ENCODE assay signal across 34 mouse cellular contexts in the genomic region with DNA sequence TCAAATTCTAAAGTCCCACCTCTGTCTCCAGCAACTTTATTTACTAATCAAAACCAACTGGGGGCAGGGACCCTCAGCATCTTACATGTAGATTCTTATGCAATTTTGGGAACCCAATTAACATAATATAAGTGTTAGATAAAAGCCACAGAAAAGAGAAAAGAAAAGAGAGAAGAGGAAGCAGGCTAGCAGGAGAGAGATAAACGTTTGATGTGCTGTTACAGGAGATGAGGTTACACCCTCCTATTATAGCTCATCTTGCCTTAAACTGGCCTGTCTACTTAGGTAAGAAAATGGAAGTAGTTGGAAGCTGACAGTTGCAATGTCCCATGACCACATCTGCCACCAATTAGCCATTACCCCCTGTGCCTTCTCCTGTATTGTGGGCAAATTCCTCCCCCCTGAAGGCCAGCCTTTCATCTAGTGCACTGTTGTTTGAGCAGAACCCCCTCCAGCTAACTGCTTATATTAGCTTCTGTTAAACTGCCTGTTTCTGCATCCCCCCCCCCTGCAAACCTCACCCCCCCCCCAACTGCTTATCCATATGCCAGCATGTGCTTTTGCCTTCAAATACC. TPM values are rescaled to one million over a fixed set of nuclear protein-coding genes. Genes with fewer than 3 reads are reported as not detected.
DNase-seq lines count a peak whose midpoint lies in the region; ATAC-seq and TF ChIP-seq lines count a peak whose summit lies in the region.
"Had no signal": no experiment of that assay in that cellular context is flagged by ENCODE, and none has a peak within 500 bp of the region (broad histone marks: within the 10 kb centered on the region; RNA-seq: fewer than 3 reads in every experiment).

No protein-coding gene starts in this region.

- no peak overlapping the region for H3K4me2 ChIP-seq in forebrain, embryonic 11.5 days (ENCODE audit: low read depth, low read length, severe bottlenecking)
- H3K4me2 ChIP-seq in embryonic facial prominence, embryonic 11.5 days (ENCODE audit: low read depth, low read length) = no peak overlapping the region
- H3K4me2 ChIP-seq: embryonic facial prominence, embryonic 15.5 days; heart, embryonic 11.5 days; hindbrain, embryonic 14.5 days; lung, embryonic 14.5 days; midbrain, embryonic 12.5 days; neural tube, embryonic 15.5 days had no signal

- TF ChIP-seq POLR2A in thymus, adult 2 months (IDR thresholded peaks at IDR 0.05; ENCODE audit: control insufficient read depth, extremely low read depth, insufficient read depth, low read length, poor library complexity) = no peak

- intact Hi-C loops in left cerebral cortex, postnatal 25 days (cut with DNase I) = no loop called here

- no peak for ATAC-seq in forebrain, embryonic 11.5 days (replicated peaks; ENCODE audit: low FRiP score)
- ATAC-seq in embryonic facial prominence, embryonic 11.5 days (replicated peaks; ENCODE audit: insufficient number of reproducible peaks, low FRiP score, low TSS enrichment, low read depth) = no peak
- ATAC-seq in megakaryocyte progenitor cell, adult 5-6 weeks (replicated peaks; ENCODE audit: poor library complexity) = 0 out of 2 replicates have a peak, but pooled peaks have one; percentile 14
- ATAC-seq: forebrain, embryonic 14.5 days had no signal

- no peaks in the 10 kb centered on the region for H3K9me3 ChIP-seq in forebrain, embryonic 10.5 days
- no peaks in the 10 kb centered on the region for H3K9me3 ChIP-seq in forebrain, embryonic 11.5 days (ENCODE audit: control insufficient read depth, low read length)
- H3K9me3 ChIP-seq in embryonic facial prominence, embryonic 11.5 days (replicated peaks; ENCODE audit: control insufficient read depth, low read length) = no peaks in the 10 kb centered on the region
- H3K9me3 ChIP-seq: embryonic facial prominence, embryonic 15.5 days; G1E; midbrain, embryonic 12.5 days; neural tube, embryonic 15.5 days had no signal

- H3K4me1 ChIP-seq in forebrain, embryonic 10.5 days = peaks cover 5% of the 10 kb centered on the region
- no peaks in the 10 kb centered on the region for H3K4me1 ChIP-seq in forebrain, embryonic 11.5 days (replicated peaks; ENCODE audit: control insufficient read depth, insufficient read depth, low read length)
- H3K4me1 ChIP-seq in embryonic facial prominence, embryonic 11.5 days (ENCODE audit: control insufficient read depth, insufficient read depth, low read length) = no peaks in the 10 kb centered on the region
- H3K4me1 ChIP-seq in thymus, adult 2 months (replicated peaks; ENCODE audit: control insufficient read depth, insufficient read depth, low read length) = no peaks in the 10 kb centered on the region
- H3K4me1 ChIP-seq: embryonic facial prominence, embryonic 15.5 days; midbrain, embryonic 12.5 days; neural tube, embryonic 15.5 days had no signal

- H3K27me3 ChIP-seq in forebrain, embryonic 10.5 days (ENCODE audit: poor library complexity, severe bottlenecking) = no peaks in the 10 kb centered on the region
- no peaks in the 10 kb centered on the region for H3K27me3 ChIP-seq in forebrain, embryonic 11.5 days (ENCODE audit: control insufficient read depth, insufficient read depth, low read length)
- H3K27me3 ChIP-seq in embryonic facial prominence, embryonic 11.5 days (ENCODE audit: control insufficient read depth, insufficient read depth, low read length) = no peaks in the 10 kb centered on the region
- H3K27me3 ChIP-seq in thymus, adult 2 months (ENCODE audit: control insufficient read depth, insufficient read depth, low read length) = no peaks in the 10 kb centered on the region
- H3K27me3 ChIP-seq: embryonic facial prominence, embryonic 15.5 days; midbrain, embryonic 12.5 days; neural tube, embryonic 15.5 days had no signal

- WGBS in forebrain, embryonic 10.5 days = 47% methylated on average over 1 of the region's 1 CpGs
- 30% methylated on average over 1 of the region's 1 CpGs for WGBS in forebrain, embryonic 11.5 days
- WGBS in embryonic facial prominence, embryonic 11.5 days = 9% methylated on average over 1 of the region's 1 CpGs
- 3% methylated on average over 1 of the region's 1 CpGs for WGBS in thymus, adult 2 months

- no peak overlapping the region for H3K9ac ChIP-seq in forebrain, embryonic 11.5 days (ENCODE audit: low read length)
- H3K9ac ChIP-seq in embryonic facial prominence, embryonic 11.5 days (replicated peaks; ENCODE audit: low read length) = no peak overlapping the region
- H3K9ac ChIP-seq: embryonic facial prominence, embryonic 15.5 days; hindbrain, embryonic 14.5 days; liver, embryonic 14.5 days; lung, embryonic 14.5 days; midbrain, embryonic 12.5 days; neural tube, embryonic 15.5 days had no signal

- TF ChIP-seq CTCF in thymus, adult 2 months (IDR thresholded peaks at IDR 0.05; ENCODE audit: borderline replicate concordance, control insufficient read depth, extremely low read depth, insufficient read depth, low read length, poor library complexity) = no peak

- H3K36me3 ChIP-seq in forebrain, embryonic 10.5 days (replicated peaks) = no peaks in the 10 kb centered on the region
- H3K36me3 ChIP-seq in forebrain, embryonic 11.5 days (ENCODE audit: control insufficient read depth, insufficient read depth, low read length) = no peaks in the 10 kb centered on the region
- no peaks in the 10 kb centered on the region for H3K36me3 ChIP-seq in embryonic facial prominence, embryonic 11.5 days (replicated peaks; ENCODE audit: control insufficient read depth, insufficient read depth, low read depth, low read length)
- H3K36me3 ChIP-seq in thymus, adult 2 months (ENCODE audit: control insufficient read depth, insufficient read depth, low read length) = no peaks in the 10 kb centered on the region
- H3K36me3 ChIP-seq: embryonic facial prominence, embryonic 15.5 days; G1E; midbrain, embryonic 12.5 days; neural tube, embryonic 15.5 days had no signal

- peak; percentile 17 for DNase-seq in forebrain, embryonic 10.5 days (ENCODE audit: extremely low spot score, low spot score)
- DNase-seq in forebrain, embryonic 11.5 days (ENCODE audit: low spot score) = no peak
- DNase-seq in MEL-GATA-1-ER (ENCODE audit: extremely low read depth, low read depth) = peak; percentile 59
- DNase-seq in embryonic facial prominence, embryonic 11.5 days (ENCODE audit: low spot score) = peak; percentile 63
- DNase-seq in thymus, adult 2 months = no peak
- DNase-seq in left cerebral cortex, postnatal 25 days (ENCODE audit: low spot score in 2 of 2) = no peak
- DNase-seq: adrenal gland, postnatal 25 days; cerebellum, adult 18-20 months; cerebellum, postnatal 10 days; gastrocnemius, postnatal 25 days; heart, adult 18-20 months; heart, postnatal 4 days; kidney, adult 2 months; kidney, postnatal 36 days; left cerebral cortex, postnatal 4 days; liver; lung, embryonic 14.5 days; lung, postnatal 14 days; right cerebral cortex, postnatal 25 days; spleen, adult 18-20 months; thymus, adult 18-20 months; thymus, postnatal 4 days had no signal

- H3K27ac ChIP-seq in forebrain, embryonic 10.5 days = no peak overlapping the region
- no peak overlapping the region for H3K27ac ChIP-seq in forebrain, embryonic 11.5 days (ENCODE audit: low read depth, low read length)
- H3K27ac ChIP-seq in embryonic facial prominence, embryonic 11.5 days (replicated peaks; ENCODE audit: low read depth, low read length) = no peak overlapping the region
- no peak overlapping the region for H3K27ac ChIP-seq in thymus, adult 2 months (ENCODE audit: control insufficient read depth, insufficient read depth, low read length)
- H3K27ac ChIP-seq: embryonic facial prominence, embryonic 15.5 days; hindbrain, embryonic 14.5 days; layer of hippocampus, adult 2 months; left cerebral cortex, adult 2 months; liver, embryonic 14.5 days; midbrain, embryonic 12.5 days; neural tube, embryonic 15.5 days; stomach, postnatal 0 days had no signal

- H3K4me3 ChIP-seq in forebrain, embryonic 10.5 days = no peak overlapping the region
- no peak overlapping the region for H3K4me3 ChIP-seq in forebrain, embryonic 11.5 days (ENCODE audit: low read depth, low read length)
- H3K4me3 ChIP-seq in embryonic facial prominence, embryonic 11.5 days (ENCODE audit: low read depth, low read length) = no peak overlapping the region
- no peak overlapping the region for H3K4me3 ChIP-seq in thymus, adult 2 months (ENCODE audit: control insufficient read depth, insufficient read depth, low read length)
- H3K4me3 ChIP-seq: embryonic facial prominence, embryonic 15.5 days; layer of hippocampus, adult 2 months; left cerebral cortex, adult 2 months; midbrain, embryonic 12.5 days; neural tube, embryonic 15.5 days had no signal

RNA-seq across cellular contexts. Expression of a gene that starts 6.1 kb away (rescaled TPM):
- 87.9 and 88.4 TPM in 2 replicates for polyA plus RNA-seq in forebrain, embryonic 10.5 days (2016; fragmentation: Nextera tagmentation; extraction: Ambion mirVana)
- polyA plus RNA-seq in forebrain, embryonic 11.5 days (2014; fragmentation: Nextera tagmentation; extraction: Ambion mirVana) = 69.4 TPM in 2 replicates
- polyA plus RNA-seq in embryonic facial prominence, embryonic 11.5 days (2014; fragmentation: Nextera tagmentation; extraction: Ambion mirVana) = 88.1 and 93.4 TPM in 2 replicates
- total RNA-seq in megakaryocyte progenitor cell, adult 5-6 weeks (2015) = 38.0 and 44.5 TPM in 2 replicates
- 56.2 and 63.8 TPM in 2 replicates for total RNA-seq in megakaryocyte progenitor cell, adult 5-6 weeks (2017)
- polyA plus RNA-seq in thymus, adult 2 months (2012; rRNA removed) = 12.5 and 13.0 TPM in 2 replicates
- 10 to 100 TPM; 21.0 to 22.4 TPM for total RNA-seq in left cerebral cortex, postnatal 25 days (2021)

Comparison
In these comparisons a context has a peak if more than half of its experiments do, and no peak if none do; other contexts are left out.
1. DNase-seq: peak in forebrain, embryonic 10.5 days (single experiment), MEL-GATA-1-ER (single experiment) and embryonic facial prominence, embryonic 11.5 days (single experiment); none in forebrain, embryonic 11.5 days (single experiment), thymus, adult 2 months (single experiment) and left cerebral cortex, postnatal 25 days (0 of 2).